Mouse (Mus musculus): ENCODE measurements around the gene Irak2. TPM values are rescaled to one million over a fixed set of nuclear protein-coding genes. Genes with fewer than 3 reads are reported as not detected.

Irak2 gene
- polyA plus RNA-seq (2015; fragmentation: Nextera tagmentation; extraction: Ambion mirVana): 2.4 and 2.8 TPM in 2 replicates

DNA sequence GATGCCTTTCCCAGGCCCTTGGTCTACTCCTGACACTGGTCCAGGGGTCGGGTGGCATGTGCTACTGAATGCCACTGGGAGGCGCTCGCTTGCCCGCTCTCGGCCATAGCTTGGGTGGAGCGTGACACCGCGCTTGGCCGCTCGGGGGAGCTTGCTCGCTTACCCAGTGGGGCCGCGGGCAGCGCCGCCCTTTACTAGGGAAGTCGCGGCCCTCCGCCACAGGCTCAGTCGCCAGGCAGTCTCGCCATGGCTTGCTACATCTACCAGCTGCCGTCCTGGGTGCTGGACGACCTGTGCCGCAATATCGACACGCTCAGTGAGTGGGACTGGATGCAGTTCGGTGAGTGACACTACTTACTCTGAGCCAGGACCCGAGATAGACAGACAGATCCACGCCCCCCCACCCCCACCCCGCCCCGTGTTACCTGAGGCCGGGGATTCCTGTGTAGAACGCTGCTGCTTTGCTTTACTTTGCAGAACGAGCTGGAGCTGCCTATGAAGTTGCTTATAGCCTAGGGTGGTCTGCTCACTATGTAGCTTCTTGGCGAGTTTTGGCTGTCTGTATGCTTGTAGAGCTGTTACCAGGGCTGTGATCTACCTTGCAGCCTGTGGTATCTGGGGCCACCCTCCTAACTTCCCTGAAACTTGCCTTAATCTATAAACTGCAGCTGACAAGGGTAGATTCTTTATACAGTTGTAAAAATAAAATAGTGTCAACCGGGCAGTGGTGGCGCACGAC lies at the start of gene Irak2:
Irak2 (plus strand) TSS at position 166 of the 739 bp plus-strand sequence.
- Histone ChIP-seq H3K4me2 (peak within 1 kb of the TSS; percentile 68), H3K27ac (peak within 1 kb of the TSS; percentile 62), H3K9me3 (no peaks in the 10 kb centered on the region), H3K9ac (peak within 1 kb of the TSS; percentile 73), H3K36me3 (no peaks in the 10 kb centered on the region), H3K4me1 (no peaks in the 10 kb centered on the region), H3K4me3 (peak within 1 kb of the TSS; percentile 54), H3K27me3 (no peaks in the 10 kb centered on the region)
- 7% methylated on average over 37 of the region's 37 CpGs for WGBS
- ATAC-seq (ENCODE audit: insufficient number of reproducible peaks, insufficient read depth, low FRiP score, low TSS enrichment, low read depth): peak; percentile 84

GRCm38 (mm10) chr6:113592637-113593036 lies 45.6 kb upstream of the Irak2 start:
- WGBS: 88% methylated on average over 2 of the region's 2 CpGs
- Histone ChIP-seq H3K4me2 (no peak overlapping the region), H3K36me3 (peaks cover 5% of the 10 kb centered on the region; the same call in 1 of the 2 replicates), H3K9me3 (no peaks in the 10 kb centered on the region), H3K4me1 (no peaks in the 10 kb centered on the region), H3K27me3 (no peaks in the 10 kb centered on the region), H3K27ac (no peak overlapping the region), H3K9ac (no peak overlapping the region), H3K4me3 (no peak overlapping the region)
- no peak for ATAC-seq (ENCODE audit: insufficient number of reproducible peaks, insufficient read depth, low FRiP score, low TSS enrichment, low read depth)

DNA sequence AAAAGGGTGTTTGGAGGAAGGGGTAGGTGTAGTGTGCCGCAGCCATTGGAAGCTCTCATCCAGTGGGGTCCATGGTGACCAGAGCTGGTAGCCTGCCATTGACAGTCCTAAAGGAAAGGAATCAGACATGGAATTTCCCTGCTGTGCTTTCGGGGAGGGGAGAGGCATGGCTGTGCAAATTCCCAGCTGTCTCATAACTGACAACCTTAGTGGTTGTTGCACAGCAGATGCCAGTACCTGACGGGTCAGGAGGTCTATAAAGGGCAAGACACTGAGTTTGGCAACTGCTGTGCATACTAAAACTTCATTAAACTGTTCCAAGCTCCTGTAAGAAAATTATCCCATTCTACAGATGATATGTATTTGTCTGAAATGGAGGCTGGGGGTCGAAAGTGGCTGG lies 40.3 kb upstream of the Irak2 start:
- WGBS: 91% methylated on average over 4 of the region's 4 CpGs
- Histone ChIP-seq H3K27me3 (no peaks in the 10 kb centered on the region), H3K9me3 (no peaks in the 10 kb centered on the region), H3K36me3 (0 out of 2 replicates have a peak, but pooled peaks cover 4% of the 10 kb centered on the region), H3K4me3 (no peak overlapping the region), H3K4me1 (no peaks in the 10 kb centered on the region), H3K27ac (no peak overlapping the region), H3K9ac (no peak overlapping the region), H3K4me2 (no peak overlapping the region)
- ATAC-seq (ENCODE audit: insufficient number of reproducible peaks, insufficient read depth, low FRiP score, low TSS enrichment, low read depth): no peak

DNA sequence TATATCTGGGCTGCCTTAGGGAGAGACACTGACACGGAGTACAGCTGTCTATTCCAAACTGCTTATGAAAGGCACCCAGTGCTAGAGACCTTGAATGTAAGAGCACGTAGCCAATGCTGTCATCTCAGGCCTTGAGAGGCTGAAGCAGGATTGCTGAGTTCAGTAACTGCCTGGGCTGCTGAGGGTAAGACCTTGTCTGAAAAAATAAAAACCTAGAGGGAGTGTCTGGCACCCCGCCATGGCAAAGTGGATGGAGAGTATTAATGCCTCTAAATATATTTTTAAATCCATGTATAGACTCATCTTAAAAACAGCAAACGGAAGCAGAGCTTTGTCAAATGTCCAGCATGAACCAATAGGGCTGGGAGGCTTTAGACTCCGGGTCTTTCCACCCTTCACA lies 38.4 kb upstream of the Irak2 start:
- 76% methylated on average over 5 of the region's 5 CpGs for WGBS

DNA sequence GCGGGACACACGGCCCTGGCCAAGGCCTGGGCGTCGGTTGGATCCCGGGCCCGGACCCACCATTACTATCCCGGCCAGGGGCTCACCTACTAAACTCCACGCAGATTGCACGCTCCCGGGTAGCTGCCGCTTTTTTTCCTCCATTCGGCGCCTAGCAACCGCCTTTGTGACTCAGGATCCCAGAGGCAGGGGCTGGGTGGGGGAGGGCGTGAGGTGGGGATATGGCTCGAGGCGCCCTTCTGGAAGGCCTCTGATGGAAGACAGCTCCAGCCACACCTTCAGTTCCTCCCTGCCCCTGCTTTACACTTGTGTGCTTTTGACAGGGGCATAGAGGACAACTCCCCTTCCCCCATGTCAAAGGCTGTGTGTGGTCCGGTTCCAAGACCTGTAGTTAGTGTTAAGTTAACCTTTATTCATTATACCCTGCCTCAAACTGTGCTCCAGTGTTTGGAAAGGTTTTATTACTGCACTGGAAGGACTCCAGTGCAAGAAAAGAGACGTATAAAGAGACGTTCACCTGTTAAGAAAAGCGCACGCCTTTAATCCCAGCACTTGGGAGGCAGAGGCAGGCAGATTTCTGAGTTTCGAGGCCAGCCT lies 37.6 kb upstream of the Irak2 start, which contains the start of gene Fancd2os:
Fancd2os (minus strand) TSS at position 173 of the 597 bp plus-strand sequence.
- Histone ChIP-seq H3K27ac (no peak within 1 kb of the TSS), H3K9me3 (no peaks in the 10 kb centered on the region), H3K4me3 (no peak within 1 kb of the TSS), H3K36me3 (0 out of 2 replicates have a peak, but pooled peaks cover 4% of the 10 kb centered on the region), H3K9ac (peak within 1 kb of the TSS; percentile 51), H3K4me1 (peaks cover 3% of the 10 kb centered on the region), H3K27me3 (no peaks in the 10 kb centered on the region), H3K4me2 (no peak within 1 kb of the TSS)
- no peak for ATAC-seq (ENCODE audit: insufficient number of reproducible peaks, insufficient read depth, low FRiP score, low TSS enrichment, low read depth)
- WGBS: 43% methylated on average over 23 of the region's 23 CpGs

More for the DNA sequence above, 38.4 kb upstream of the Irak2 start:
- Histone ChIP-seq H3K9me3 (no peaks in the 10 kb centered on the region), H3K36me3 (0 out of 2 replicates have a peak, but pooled peaks cover 4% of the 10 kb centered on the region), H3K4me3 (no peak overlapping the region), H3K4me2 (no peak overlapping the region), H3K4me1 (no peaks in the 10 kb centered on the region), H3K9ac (no peak overlapping the region), H3K27me3 (no peaks in the 10 kb centered on the region), H3K27ac (no peak overlapping the region)
- ATAC-seq (ENCODE audit: insufficient number of reproducible peaks, insufficient read depth, low FRiP score, low TSS enrichment, low read depth): no peak

DNA sequence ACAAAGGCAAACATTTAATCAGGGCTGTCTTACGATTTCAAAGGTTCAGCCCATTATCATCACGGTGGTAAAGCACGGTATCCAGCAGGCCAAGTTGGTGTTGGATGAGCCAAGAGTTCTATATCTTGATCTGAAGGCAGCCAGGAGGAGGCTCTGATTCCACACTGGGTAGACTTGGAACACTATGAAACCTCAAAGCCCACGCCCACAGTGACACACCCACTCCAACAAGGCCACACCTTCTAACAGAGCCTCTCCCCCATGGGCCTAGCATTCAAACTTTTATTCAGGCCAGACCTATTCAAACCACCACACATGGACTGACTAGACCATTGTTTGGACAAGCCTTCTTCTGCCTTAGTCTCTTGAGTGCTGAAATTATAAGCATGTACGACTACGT lies 35.4 kb upstream of the Irak2 start:
- ATAC-seq (ENCODE audit: insufficient number of reproducible peaks, insufficient read depth, low FRiP score, low TSS enrichment, low read depth): no peak
- H3K4me1 ChIP-seq: peaks cover 14% of the 10 kb centered on the region
- peaks cover 4% of the 10 kb centered on the region; the same call in 1 of the 2 replicates for H3K36me3 ChIP-seq
- no peaks in the 10 kb centered on the region for H3K9me3 ChIP-seq
- 95% methylated on average over 6 of the region's 6 CpGs for WGBS
- H3K9ac ChIP-seq: no peak overlapping the region
- H3K27me3 ChIP-seq: no peaks in the 10 kb centered on the region
- no peak overlapping the region for H3K4me2 ChIP-seq
- no peak overlapping the region for H3K27ac ChIP-seq
- no peak overlapping the region for H3K4me3 ChIP-seq

DNA sequence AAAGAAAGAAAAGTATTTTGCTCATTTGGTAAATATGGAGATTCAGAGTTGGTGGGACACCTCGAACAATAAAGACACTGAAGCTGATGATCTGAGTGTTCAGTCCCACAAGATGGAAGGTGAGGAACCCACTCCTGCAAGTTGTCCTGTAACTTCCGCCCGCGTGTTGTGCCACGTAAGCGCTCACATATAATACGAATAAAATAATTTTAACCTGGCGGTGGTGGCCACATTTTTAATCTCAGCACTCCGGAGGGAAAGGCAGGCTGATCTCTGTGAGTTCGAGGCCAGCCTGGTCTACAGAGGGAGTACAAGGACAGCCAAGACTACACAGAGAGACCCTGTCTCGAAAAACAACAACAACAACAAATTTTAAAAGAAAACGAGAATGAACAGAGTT lies 34.3 kb upstream of the Irak2 start:
- Histone ChIP-seq H3K9me3 (no peaks in the 10 kb centered on the region), H3K27me3 (no peaks in the 10 kb centered on the region), H3K36me3 (peaks cover 3% of the 10 kb centered on the region; the same call in 1 of the 2 replicates), H3K4me1 (peaks cover 14% of the 10 kb centered on the region), H3K27ac (peak overlapping the region; percentile 57; the same call in 1 of the 2 replicates), H3K9ac (peak overlapping the region; percentile 95), H3K4me2 (peak overlapping the region; percentile 67), H3K4me3 (peak overlapping the region; percentile 92)
- no peak for ATAC-seq (ENCODE audit: insufficient number of reproducible peaks, insufficient read depth, low FRiP score, low TSS enrichment, low read depth)
- 49% methylated on average over 12 of the region's 12 CpGs for WGBS

- Histone ChIP-seq H3K27me3 (no peaks in the 10 kb centered on the region), H3K4me3 (peak within 1 kb of the TSS; percentile 92), H3K4me1 (peaks cover 14% of the 10 kb centered on the region), H3K36me3 (peaks cover 3% of the 10 kb centered on the region; the same call in 1 of the 2 replicates), H3K9ac (peak within 1 kb of the TSS; percentile 95), H3K9me3 (no peaks in the 10 kb centered on the region), H3K4me2 (peak within 1 kb of the TSS; percentile 67), H3K27ac (peak within 1 kb of the TSS; percentile 78)
- peak; percentile 90 for ATAC-seq (ENCODE audit: insufficient number of reproducible peaks, insufficient read depth, low FRiP score, low TSS enrichment, low read depth)
- WGBS: under 1% methylated on average over 64 of the region's 65 CpGs
These were observed 33.6 kb upstream of the Irak2 start, which contains the start of gene Brk1 for GRCm38 (mm10) chr6:113604432-113605223. Brk1 (plus strand) TSS chr6:113604772.

DNA sequence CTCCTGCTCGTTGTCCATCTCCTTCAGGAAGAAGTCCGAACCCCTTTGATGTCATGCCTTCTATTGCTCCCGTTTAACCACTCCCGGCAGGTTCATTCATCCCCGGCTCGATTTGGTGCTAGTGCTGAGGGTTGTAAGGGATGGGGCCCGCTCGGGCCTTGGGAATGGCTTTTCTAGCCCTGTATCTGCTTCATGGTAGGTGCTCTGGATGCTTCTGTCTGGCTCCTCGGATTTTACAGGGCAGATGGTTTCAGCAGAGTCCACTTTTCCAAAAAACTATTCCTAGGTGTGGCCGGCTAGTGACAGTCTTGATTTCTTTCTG lies 33.1 kb upstream of the Irak2 start:
- Histone ChIP-seq H3K27me3 (no peaks in the 10 kb centered on the region), H3K9me3 (no peaks in the 10 kb centered on the region), H3K4me3 (peak overlapping the region; percentile 92), H3K36me3 (peaks cover 3% of the 10 kb centered on the region), H3K27ac (peak overlapping the region; percentile 78), H3K4me2 (peak overlapping the region; percentile 67), H3K9ac (peak overlapping the region; percentile 95), H3K4me1 (peaks cover 14% of the 10 kb centered on the region)
- ATAC-seq (ENCODE audit: insufficient number of reproducible peaks, insufficient read depth, low FRiP score, low TSS enrichment, low read depth): 0 out of 2 replicates have a peak, but pooled peaks have one; percentile 8
- WGBS: 5% methylated on average over 10 of the region's 10 CpGs

GRCm38 (mm10) chr6:113608871-113609270 lies 29.4 kb upstream of the Irak2 start:
- Histone ChIP-seq H3K9me3 (no peaks in the 10 kb centered on the region), H3K4me2 (no peak overlapping the region), H3K4me3 (no peak overlapping the region), H3K9ac (no peak overlapping the region), H3K27me3 (no peaks in the 10 kb centered on the region), H3K36me3 (peaks cover 35% of the 10 kb centered on the region), H3K4me1 (peaks cover 14% of the 10 kb centered on the region), H3K27ac (no peak overlapping the region)
- WGBS: 66% methylated on average over 6 of the region's 6 CpGs
- no peak for ATAC-seq (ENCODE audit: insufficient number of reproducible peaks, insufficient read depth, low FRiP score, low TSS enrichment, low read depth)

DNA sequence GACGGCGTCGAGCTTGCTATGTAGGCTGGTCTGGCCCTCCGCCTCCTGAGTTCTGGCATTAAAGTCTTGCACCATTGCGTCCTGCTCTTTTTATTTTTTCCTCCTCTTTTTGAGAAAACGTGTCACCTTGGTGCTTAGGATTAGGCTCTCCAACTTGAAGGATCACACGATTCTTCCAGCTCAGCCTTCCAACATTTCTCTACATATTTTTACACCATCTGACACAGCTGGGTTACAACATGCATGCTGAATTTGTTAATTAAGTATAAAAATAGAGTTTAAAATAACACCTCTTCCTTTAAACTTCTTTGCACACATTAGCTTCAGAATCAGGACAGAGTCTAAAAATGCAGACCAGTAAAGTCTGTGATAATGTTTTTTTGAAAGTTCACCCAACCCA lies 29.0 kb upstream of the Irak2 start:
- no peak for ATAC-seq (ENCODE audit: insufficient number of reproducible peaks, insufficient read depth, low FRiP score, low TSS enrichment, low read depth)

More for the DNA sequence above, 29.0 kb upstream of the Irak2 start:
- H3K4me2 ChIP-seq: no peak overlapping the region
- no peak overlapping the region for H3K4me3 ChIP-seq
- H3K4me1 ChIP-seq: peaks cover 14% of the 10 kb centered on the region
- no peak overlapping the region for H3K9ac ChIP-seq
- WGBS: 85% methylated on average over 7 of the region's 7 CpGs
- no peaks in the 10 kb centered on the region for H3K9me3 ChIP-seq
- no peaks in the 10 kb centered on the region for H3K27me3 ChIP-seq
- H3K36me3 ChIP-seq: peaks cover 39% of the 10 kb centered on the region
- no peak overlapping the region for H3K27ac ChIP-seq
